Mouse (Mus musculus): ENCODE measurements around the gene Hemgn. TPM values are rescaled to one million over a fixed set of nuclear protein-coding genes. Genes with fewer than 3 reads are reported as not detected.

Hemgn gene
- total RNA-seq, 2 experiments from 2014 or later, result 0.15 TPM

- no peak for DNase-seq
These were observed 1.2 kb downstream of the Hemgn start for GRCm38 (mm10) chr4:46412113-46412512.

DNA sequence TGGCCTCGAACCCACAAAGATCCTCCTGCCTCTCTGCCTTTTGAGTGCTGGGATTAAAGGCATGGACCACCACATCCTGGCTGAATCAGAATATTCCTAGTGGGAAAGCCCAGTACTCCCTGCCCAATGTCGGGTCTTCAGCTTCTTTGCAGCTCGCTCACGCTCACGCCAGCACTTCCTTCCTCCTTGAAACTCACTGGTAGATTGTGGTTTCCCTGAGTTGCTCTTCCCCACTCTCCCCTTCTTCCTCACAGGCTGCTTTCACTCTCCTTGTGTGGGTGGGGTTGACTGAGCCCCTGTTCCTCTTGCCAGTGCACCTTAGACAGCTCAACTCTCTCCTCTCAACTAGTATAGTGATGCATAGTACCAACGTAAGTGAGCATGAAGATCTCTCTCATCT lies 1.8 kb downstream of the Hemgn start:
- peak; percentile 12 to 46 for DNase-seq

DNA sequence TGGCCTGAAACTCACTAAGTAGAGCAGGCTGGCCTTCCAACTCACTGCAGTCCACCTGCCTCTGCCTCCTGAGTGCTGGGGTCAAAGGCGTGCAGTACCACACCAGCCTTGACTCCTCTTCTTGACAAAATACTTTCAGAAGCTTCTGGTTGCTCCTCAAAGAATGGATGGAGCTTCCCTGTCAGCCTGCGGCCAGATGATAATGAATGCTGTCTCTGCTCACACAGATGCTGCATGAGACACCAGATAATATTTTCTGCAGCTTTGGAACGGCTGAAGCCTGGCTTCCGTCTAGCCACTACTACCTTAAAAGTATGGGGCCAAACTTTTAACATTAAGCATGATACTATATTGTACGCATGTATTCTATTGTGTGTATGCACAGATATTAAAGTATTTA lies 2.6 kb downstream of the Hemgn start:
- DNase-seq, result no peak

GRCm38 (mm10) chr4:46406966-46407703 lies 6.2 kb downstream of the Hemgn start:
- DNase-seq, result no peak

GRCm38 (mm10) chr4:46404042-46404795 lies 9.1 kb downstream of the Hemgn start:
- no peak for DNase-seq

GRCm38 (mm10) chr4:46398839-46399238 lies 14.5 kb downstream of the Hemgn start:
- DNase-seq, result no peak

DNA sequence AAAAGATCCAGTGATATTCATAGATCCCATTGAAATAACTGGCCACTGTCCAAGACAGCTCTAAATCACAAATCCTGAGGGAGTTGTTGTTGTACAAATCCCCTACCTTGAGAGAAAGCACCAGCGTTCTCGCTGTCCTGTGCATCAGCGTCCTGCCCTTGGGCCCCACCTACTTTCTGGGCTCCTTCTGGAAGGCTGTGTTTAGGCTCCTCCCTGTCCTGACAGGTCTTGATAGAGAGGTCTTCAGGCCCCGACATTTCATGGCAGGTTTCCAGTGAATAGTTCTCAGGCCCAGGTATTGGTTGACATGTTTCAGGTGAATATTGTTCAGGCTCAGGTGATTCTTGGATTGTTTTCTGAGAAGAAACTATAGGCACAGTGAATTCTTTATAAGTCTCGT lies 17.6 kb downstream of the Hemgn start:
- DNase-seq, result no peak

GRCm38 (mm10) chr4:46394388-46394787 lies 18.9 kb downstream of the Hemgn start:
- DNase-seq, result no peak

GRCm38 (mm10) chr4:46390390-46390970 lies 22.8 kb downstream of the Hemgn start:
- DNase-seq, result peak; percentile 79 to 88

GRCm38 (mm10) chr4:46389612-46390341 lies 23.5 kb downstream of the Hemgn start:
- DNase-seq, result no peak

DNA sequence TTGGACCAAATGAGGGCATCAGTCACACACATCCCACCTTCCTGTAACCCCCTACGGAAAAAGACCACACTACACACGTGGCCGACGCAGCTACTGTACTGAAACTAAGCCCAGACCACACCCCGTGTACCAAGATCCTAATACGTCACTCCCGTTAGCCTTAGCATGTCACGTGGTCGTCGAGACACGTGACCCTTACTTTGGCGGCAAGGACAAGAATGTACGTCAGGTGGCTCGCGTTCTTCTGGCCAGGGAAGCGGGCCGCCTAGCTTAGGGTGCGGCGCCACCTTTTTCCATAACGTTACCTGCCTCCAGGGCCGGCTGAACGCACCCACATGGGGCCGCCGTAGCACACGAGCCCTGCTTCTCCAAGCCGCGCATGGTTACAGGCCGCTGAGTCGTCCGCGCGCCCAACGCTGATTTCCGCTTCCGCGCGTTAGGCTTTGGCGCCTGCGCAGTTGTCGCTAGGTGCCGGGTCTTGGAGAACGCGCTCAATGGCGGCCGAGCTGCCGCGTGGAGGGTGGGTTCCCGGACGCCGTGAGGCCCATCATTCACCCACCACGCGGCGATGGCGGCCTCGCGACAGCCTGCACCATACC lies 24.2 kb downstream of the Hemgn start, which contains the start of gene Trmo:
Trmo (minus strand) TSS at position 425 of the 599 bp plus-strand sequence.
- DNase-seq, result peak; percentile 96

- no peak for DNase-seq
These were observed 24.8 kb downstream of the Hemgn start for GRCm38 (mm10) chr4:46388556-46388955.

DNA sequence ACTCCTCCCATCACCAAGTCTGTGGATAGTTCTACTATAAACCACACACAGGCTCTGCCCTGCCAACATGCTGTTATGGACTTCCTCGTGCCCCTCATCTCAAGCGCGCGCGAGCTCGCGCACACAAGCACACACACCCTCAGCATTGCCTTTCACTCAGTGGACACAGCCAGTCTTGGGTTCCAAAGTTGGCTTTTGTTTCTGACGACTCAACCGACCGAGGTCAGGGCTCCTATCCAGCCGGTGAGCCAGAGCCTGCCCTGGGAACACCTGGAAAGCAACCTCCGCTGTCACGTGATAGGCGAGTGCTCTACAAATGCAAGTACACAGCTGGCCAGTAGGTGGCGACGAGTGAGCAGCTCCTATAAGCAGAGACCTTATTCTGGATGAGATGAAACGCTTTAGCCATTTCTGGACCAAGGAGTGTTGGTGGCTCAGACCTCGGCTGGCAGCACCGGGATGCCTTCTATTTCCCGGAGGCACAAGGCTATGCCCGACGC lies 38.4 kb downstream of the Hemgn start:
- peak; percentile 86 to 87 for DNase-seq

GRCm38 (mm10) chr4:46374455-46374854 lies 38.9 kb downstream of the Hemgn start:
- DNase-seq, result peak in 1 of 2 experiments; percentile 44

DNA sequence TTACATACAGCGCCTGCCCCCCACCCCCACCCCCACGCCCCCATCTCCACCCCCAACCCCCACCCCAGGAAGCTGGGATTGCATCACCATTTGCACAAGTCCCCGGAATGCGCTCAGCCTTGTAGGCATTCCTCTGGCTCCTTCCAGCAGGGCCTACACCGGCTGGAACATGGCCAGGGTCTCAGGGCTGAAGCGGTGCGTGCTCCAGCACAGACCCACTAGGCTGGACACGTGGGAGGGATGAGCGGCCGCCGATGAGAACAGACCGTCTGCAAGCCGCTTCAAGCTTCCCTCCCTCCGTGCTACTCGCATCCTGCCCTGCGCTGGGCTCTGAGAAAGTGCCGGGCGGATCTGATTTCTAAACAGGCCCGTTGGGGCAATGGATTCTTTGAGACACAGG lies 42.3 kb downstream of the Hemgn start:
- DNase-seq, result peak; percentile 56 to 70

DNA sequence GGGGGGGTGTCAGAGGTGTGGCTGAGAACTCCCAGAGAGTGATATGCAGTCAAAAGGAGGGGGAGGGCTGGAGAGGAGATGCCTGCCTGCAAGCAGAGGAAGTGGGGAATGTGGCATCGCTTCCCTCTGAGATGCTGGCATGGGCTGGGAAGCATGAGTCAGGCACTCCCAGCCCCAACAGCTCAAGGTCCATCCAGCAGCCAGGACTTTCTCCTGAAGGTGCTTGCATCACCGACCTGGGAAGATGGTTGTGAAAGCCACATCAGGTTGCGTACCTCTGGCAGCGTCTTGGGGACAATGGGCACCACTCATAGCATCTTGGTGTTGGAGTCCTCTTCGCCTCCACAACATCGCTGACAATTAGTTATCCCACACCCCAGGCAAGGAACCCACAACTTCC lies 42.9 kb downstream of the Hemgn start:
- no peak for DNase-seq

GRCm38 (mm10) chr4:46369070-46369469 lies 44.2 kb downstream of the Hemgn start:
- DNase-seq, result no peak

- no peak for DNase-seq
These were observed 45.8 kb downstream of the Hemgn start for GRCm38 (mm10) chr4:46367487-46367959.

- no peak for DNase-seq
These were observed 48.9 kb downstream of the Hemgn start for GRCm38 (mm10) chr4:46364360-46364759.

DNA sequence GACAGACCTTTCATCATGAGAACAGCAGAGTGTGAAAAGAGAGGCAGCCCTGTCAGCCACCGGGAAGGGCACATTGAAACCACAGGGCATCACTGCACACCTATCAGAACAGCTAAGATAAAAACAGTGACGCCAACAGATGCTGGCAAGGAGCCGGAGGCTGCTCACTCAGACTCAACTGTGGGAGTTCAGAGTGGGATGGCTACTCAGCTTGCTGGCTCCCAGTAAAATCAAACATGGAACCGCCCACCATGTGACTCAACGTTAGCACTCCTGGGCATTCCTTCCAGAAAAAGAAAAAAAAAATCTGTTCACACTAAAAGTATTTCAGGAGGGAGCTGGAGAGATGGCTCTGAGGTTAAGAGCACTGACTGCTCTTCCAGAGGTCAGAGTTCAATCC lies 52.0 kb downstream of the Hemgn start:
- no peak for DNase-seq

DNA sequence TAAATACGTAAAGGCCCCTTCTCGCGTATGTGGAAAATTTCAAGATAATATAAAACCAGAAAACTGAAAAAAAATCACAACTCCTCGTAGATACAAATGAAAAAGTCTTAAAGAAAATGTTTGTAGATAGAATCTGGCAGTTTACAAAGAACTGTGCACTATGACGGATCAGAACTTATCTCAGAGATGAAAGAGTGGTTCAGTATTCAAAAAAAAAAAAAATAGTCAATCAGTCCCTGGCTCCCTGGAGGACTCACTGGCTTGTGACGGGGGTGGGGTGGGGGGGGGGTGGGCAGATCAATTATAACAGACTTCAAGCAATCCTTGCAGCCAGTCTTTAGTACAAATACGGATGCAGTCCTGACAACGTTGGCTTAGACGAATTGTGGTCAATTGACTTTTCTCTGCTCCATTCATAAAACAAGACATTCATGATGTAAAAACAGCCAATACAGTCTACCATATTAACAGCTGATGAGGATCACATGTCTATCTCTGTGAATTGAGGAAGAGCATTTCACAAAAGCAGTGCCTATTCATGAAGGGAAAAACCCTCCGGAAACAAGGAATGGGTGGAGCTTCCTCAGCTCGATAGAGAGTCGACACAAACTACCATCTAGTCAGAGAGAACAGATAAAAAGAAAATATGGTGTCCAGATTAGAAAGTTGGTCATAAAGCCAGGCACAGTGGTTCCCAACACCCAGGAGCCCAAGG lies 53.6 kb downstream of the Hemgn start:
- DNase-seq, result no peak
